Mouse (Mus musculus) layer of hippocampus, adult 2 months (tissue): ENCODE measurements around the gene Dusp5. TPM values are rescaled to one million over a fixed set of nuclear protein-coding genes. Genes with fewer than 3 reads are reported as not detected.
A peak's percentile ranks its signal among the peaks of the same experiment; 100 is the strongest.
"Not testable (repeated sequence)": the region's sequence is repeated elsewhere in the genome, so short reads cannot be mapped to it uniquely, and the experiment has no call there.

Experiments
- DNase-seq, 2 experiments: peaks; one replicate each; pipeline ENCODE4 v3.0.0; 2022; ENCODE audit warnings: low spot score in 2 of 2
- H3K27ac ChIP-seq: fragments of 200-600 bp; 2 replicates; pipeline ENCODE4 v1.8.1; 2022
- H3K4me3 ChIP-seq: fragments of 200-600 bp; 2 replicates; pipeline ENCODE4 v1.8.1; 2022; ENCODE audit warnings: mild to moderate bottlenecking
- CTCF ChIP-seq: fragments of 200-600 bp; conservative IDR thresholded peaks from 2 replicates; pipeline ENCODE4 v1.8.1; 2022; ENCODE audit warnings: antibody characterized with exemption, mild to moderate bottlenecking, moderate library complexity
- total RNA-seq, 2 experiments: library from RNA; stranded (reverse); gene quantifications; 2 replicates each; pipeline ENCODE4 v1.2.3; 2021

Gene Dusp5
- total RNA-seq, 2 experiments from 2014 or later, result 20.5 to 24.5 TPM

DNA sequence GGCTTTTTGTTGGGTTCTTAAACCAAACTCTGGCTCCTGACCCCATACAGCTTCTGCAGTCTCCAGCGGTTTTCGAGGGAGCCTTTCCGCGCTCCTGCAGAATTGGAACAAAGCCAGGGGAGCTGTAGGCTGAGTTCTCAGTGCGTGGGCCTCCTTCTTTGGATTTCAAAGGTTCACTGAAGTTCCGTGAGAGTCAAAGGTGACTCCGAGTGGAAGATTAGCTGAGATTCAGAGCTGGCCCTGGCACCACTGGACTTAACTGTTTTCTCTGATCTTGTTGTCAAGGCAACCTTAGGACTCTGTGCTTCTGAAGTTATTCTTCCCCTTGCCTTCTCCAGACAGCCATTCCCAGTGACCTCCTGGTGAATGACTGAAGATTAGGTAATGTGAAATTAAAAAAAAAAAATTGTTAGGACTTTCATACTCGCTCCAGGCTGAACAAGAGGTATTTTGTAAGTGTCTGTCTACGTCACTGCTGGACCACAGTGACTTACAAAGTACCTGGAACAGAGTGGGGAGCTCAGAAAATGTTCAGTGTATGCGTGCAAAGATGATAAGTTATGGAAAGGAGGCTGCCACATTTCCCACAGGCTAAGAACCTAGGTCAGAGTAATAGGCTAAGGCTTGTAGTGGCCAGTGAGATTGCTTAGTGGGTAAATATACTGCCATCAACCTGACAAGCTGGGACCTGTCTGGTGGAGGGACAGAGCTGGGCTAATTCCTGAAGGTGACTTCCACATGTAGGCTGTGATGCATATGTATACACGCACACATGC, 48.3 kb downstream of the Dusp5 start:
- H3K4me3 ChIP-seq, result no peak overlapping the region
- TF ChIP-seq CTCF, result no peak
- no peak overlapping the region for H3K27ac ChIP-seq
- no peak for DNase-seq

DNA sequence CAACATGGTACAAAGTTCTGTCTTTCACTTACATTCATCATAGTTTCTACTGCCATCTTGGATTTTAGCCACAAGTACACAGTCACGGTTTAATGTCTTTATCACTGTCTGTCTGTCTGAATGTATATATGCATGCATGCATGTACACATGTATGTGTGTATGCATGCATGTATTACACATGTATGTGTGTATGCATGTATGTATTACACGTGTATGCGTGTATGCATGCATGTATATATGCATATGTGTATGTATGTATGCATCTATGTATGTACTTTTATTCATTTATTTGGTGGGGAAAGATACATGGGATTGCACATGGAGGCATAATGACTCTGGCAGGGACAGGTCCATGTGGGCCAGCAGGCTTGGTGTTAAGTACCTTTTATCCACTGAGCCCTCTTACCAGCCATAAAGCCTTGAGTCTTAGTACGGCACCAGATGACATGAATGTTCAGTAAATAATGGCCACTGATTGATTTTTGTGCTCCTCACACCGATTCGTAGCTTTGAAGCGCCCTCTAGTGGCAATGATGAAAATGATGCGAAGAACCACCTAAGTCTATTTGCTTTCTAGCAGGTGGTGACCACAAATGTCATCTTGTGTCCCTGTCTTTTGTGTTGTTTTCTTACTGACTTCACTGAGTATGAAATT, 49.8 kb downstream of the Dusp5 start:
- TF ChIP-seq CTCF, result peak; percentile 95
- H3K27ac ChIP-seq, result no peak overlapping the region
- peak; percentile 64 to 74 for DNase-seq

DNA sequence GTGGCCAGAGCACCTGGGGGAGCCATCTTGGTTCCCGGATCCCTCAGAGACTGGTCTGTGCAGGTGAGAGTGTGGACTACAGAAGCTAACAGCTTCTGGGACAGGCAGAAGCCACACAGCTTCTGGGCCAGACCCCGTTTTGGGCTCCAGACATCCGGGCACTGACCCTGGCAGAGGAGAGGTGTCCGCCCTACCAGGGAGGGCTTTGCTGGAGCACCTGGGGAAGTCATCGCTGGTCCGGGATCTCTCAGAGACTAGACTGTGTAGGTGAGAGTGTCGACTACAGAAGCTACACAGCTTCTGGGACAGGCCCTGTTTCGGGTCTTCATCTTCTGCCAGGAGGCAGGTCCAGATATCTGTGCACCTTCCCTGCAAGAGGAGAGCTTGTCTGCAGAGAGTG, 51.4 kb downstream of the Dusp5 start:
- not testable (repeated sequence) for H3K27ac ChIP-seq, H3K4me3 ChIP-seq, DNase-seq

More for the DNA sequence above, 49.8 kb downstream of the Dusp5 start:
- H3K4me3 ChIP-seq, result no peak overlapping the region

DNA sequence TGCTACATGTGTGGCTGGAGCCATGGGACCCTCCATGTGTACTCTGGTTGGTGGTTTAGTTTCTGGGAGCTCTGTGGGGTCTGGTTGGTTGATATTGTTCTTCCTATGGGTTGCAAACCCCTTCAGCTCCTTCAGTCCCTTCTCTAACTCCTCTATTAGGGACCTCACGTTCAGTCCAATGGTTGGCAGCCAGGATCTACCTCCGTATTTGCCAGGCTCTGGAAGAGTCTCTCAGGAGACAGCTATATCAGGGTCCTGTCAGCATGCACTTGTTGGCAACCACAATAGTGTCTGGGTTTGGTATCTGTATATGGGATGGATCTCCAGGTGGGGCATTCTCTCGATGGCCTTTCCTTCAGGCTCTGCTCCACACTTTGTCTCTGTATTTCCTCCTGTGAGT, 58.8 kb downstream of the Dusp5 start:
- not testable (repeated sequence) for H3K27ac ChIP-seq, H3K4me3 ChIP-seq, DNase-seq

DNA sequence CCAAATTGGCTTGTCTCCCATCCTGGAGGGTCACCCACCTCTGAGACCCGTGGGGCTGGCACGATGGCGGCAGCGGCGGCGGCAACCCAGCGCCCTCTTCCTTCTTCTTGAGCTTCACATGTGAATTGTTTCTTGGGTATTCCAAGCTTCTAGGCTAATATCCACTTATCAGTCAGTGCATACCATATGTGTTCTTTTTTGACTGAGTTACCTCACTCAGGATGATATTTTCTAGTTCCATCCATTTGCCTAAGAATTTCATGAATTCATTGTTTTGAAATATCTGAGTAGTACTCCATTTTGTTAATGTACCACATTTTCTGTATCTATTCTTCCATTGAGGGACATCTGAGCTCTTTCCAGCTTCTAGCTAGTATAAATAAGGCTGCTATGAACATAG, 60.1 kb downstream of the Dusp5 start, which contains the start of gene Nutf2-ps1:
Nutf2-ps1 (minus strand) TSS at position 101 of the 400 bp plus-strand sequence.
- H3K27ac ChIP-seq, H3K4me3 ChIP-seq, DNase-seq: not testable (repeated sequence)

Other genes starting within 250 kb of the Dusp5 start
- gene Mxi1, start 218.6 kb upstream of the Dusp5 start, total RNA-seq, result 10 to 100 TPM; 62.8 to 68.6 TPM
- not detected for gene Gm10197, start 157.3 kb upstream of the Dusp5 start, total RNA-seq
- 10 to 100 TPM; 39.9 to 40.7 TPM for gene Smndc1, start 138.5 kb upstream of the Dusp5 start, total RNA-seq
- gene Nutf2-ps1, start 60.0 kb downstream of the Dusp5 start, total RNA-seq, result 10 to 100 TPM; 23.6 to 36.0 TPM
- 10 to 100 TPM; 44.7 to 49.4 TPM for gene Smc3, start 71.3 kb downstream of the Dusp5 start, total RNA-seq
- gene Rbm20, start 148.2 kb downstream of the Dusp5 start, total RNA-seq, result 1 to 10 TPM; 2.3 to 3.3 TPM